Mouse (Mus musculus) C2C12 (cell line): Measurements from ENCODE around the gene Rere. TPM values are rescaled to one million over a fixed set of nuclear protein-coding genes. Genes with fewer than 3 reads are reported as not detected.
"Not testable (repeated sequence)": the region's sequence is repeated elsewhere in the genome, so short reads cannot be mapped to it uniquely, and the experiment has no call there.

ENCODE experiments used
- H3K27me3 ChIP-seq: one replicate; pipeline ENCODE4 v1.6.1; 2011; ENCODE audit not compliant: control insufficient read depth, insufficient read depth, insufficient read length
- H3K36me3 ChIP-seq: one replicate; pipeline ENCODE4 v1.6.1; 2011; ENCODE audit not compliant: control insufficient read depth, insufficient read depth
- H3K4me3 ChIP-seq: one replicate; pipeline ENCODE4 v1.5.1; 2011; ENCODE audit warnings: mild to moderate bottlenecking, control low read depth; ENCODE audit not compliant: poor library complexity, insufficient read depth, severe bottlenecking
- H3K79me2 ChIP-seq: one replicate; pipeline ENCODE4 v1.6.1; 2011; ENCODE audit not compliant: control insufficient read depth, insufficient read depth
- H3K79me3 ChIP-seq: one replicate; pipeline ENCODE4 v1.6.1; 2011; ENCODE audit warnings: low read depth, control low read depth
- H3ac ChIP-seq: one replicate; pipeline ENCODE3; 2011; ENCODE audit warnings: low read depth; ENCODE audit not compliant: control insufficient read depth, insufficient read length
- CEBPB ChIP-seq: IDR thresholded peaks from one replicate; pipeline ENCODE4 v1.6.1; 2011; ENCODE audit warnings: low read depth, mild to moderate bottlenecking, control low read depth, moderate library complexity
- CTCF ChIP-seq: IDR thresholded peaks from one replicate; pipeline ENCODE4 v1.5.1; 2011; ENCODE audit not compliant: control insufficient read depth, insufficient read depth, insufficient read length
- FOSL1 ChIP-seq: IDR thresholded peaks from one replicate; pipeline ENCODE4 v1.8.0; 2011; ENCODE audit warnings: mild to moderate bottlenecking, low read length; ENCODE audit not compliant: poor library complexity, insufficient read depth, severe bottlenecking
- MAX ChIP-seq: IDR thresholded peaks from one replicate; pipeline ENCODE4 v1.6.1; 2011; ENCODE audit warnings: mild to moderate bottlenecking, control low read depth
- MYOD1 ChIP-seq: IDR thresholded peaks from one replicate; pipeline ENCODE4 v1.6.1; 2011; ENCODE audit warnings: low read depth; ENCODE audit not compliant: control insufficient read depth, insufficient read length
- MYOG ChIP-seq: IDR thresholded peaks from one replicate; pipeline ENCODE4 v1.6.1; 2011; ENCODE audit not compliant: control insufficient read depth, insufficient read length; ENCODE audit errors: extremely low read depth
- USF1 ChIP-seq: IDR thresholded peaks from one replicate; pipeline ENCODE4 v1.6.1; 2011; ENCODE audit warnings: low read depth, mild to moderate bottlenecking, control low read depth, moderate library complexity
- polyA plus RNA-seq: library from polyadenylated mRNA; unstranded; fragments of >200 nt; fragmentation: generic; extraction: Trizol; gene quantifications from one replicate; pipeline ENCODE4 v1.2.1, GENCODE M21; 2012; ENCODE audit warnings: missing spikeins

The Rere gene
- polyA plus RNA-seq, 1 experiment, result 27.1 TPM

- Histone ChIP-seq H3K36me3 (peaks cover 19% of the 10 kb centered on the region), H3K27me3 (no peaks in the 10 kb centered on the region), H3ac (no peak overlapping the region), H3K79me3 (peaks cover 5% of the 10 kb centered on the region), H3K4me3 (no peak overlapping the region), H3K79me2 (peaks cover 12% of the 10 kb centered on the region)
- no peak for TF ChIP-seq CEBPB
- TF ChIP-seq MAX, result no peak
Measured at GRCm38 (mm10) chr4:150549989-150550716, 268.7 kb downstream of the Rere start.

- TF ChIP-seq MYOG (no peak), MAX (no peak), MYOD1 (no peak), CEBPB (no peak), CTCF (no peak), FOSL1 (no peak), USF1 (no peak)
- Histone ChIP-seq H3K79me2 (peaks cover 2% of the 10 kb centered on the region), H3K79me3 (peaks cover 7% of the 10 kb centered on the region), H3ac (no peak overlapping the region), H3K4me3 (no peak overlapping the region), H3K27me3 (no peaks in the 10 kb centered on the region), H3K36me3 (peaks cover 13% of the 10 kb centered on the region)
Measured at GRCm38 (mm10) chr4:150551390-150551789, 269.9 kb downstream of the Rere start.

- Histone ChIP-seq H3K36me3 (peaks cover 9% of the 10 kb centered on the region), H3K4me3 (no peak overlapping the region), H3K79me3 (peaks cover 7% of the 10 kb centered on the region), H3K27me3 (no peaks in the 10 kb centered on the region), H3ac (no peak overlapping the region), H3K79me2 (no peaks in the 10 kb centered on the region)
- TF ChIP-seq MAX, result no peak
- TF ChIP-seq USF1, result no peak
- no peak for TF ChIP-seq CTCF
- no peak for TF ChIP-seq MYOG
- no peak for TF ChIP-seq FOSL1
- no peak for TF ChIP-seq CEBPB
- TF ChIP-seq MYOD1, result no peak
Measured at GRCm38 (mm10) chr4:150552751-150553600, 271.5 kb downstream of the Rere start.

- no peak overlapping the region for H3ac ChIP-seq
- H3K27me3 ChIP-seq, result no peaks in the 10 kb centered on the region
- H3K79me3 ChIP-seq, result peaks cover 3% of the 10 kb centered on the region
- no peak overlapping the region for H3K4me3 ChIP-seq
- H3K79me2 ChIP-seq, result no peaks in the 10 kb centered on the region
- TF ChIP-seq CEBPB (no peak), MYOG (no peak), FOSL1 (no peak), MYOD1 (no peak), USF1 (no peak), CTCF (no peak), MAX (no peak)
- peaks cover 6% of the 10 kb centered on the region for H3K36me3 ChIP-seq
Measured at GRCm38 (mm10) chr4:150555783-150556182, 274.3 kb downstream of the Rere start.

- H3K4me3 ChIP-seq, result no peak overlapping the region
- peaks cover 6% of the 10 kb centered on the region for H3K36me3 ChIP-seq
- TF ChIP-seq FOSL1 (no peak), USF1 (no peak), MAX (no peak), CEBPB (no peak), CTCF (no peak), MYOG (no peak), MYOD1 (no peak)
- no peaks in the 10 kb centered on the region for H3K27me3 ChIP-seq
- H3K79me3 ChIP-seq, result peaks cover 3% of the 10 kb centered on the region
- H3K79me2 ChIP-seq, result no peaks in the 10 kb centered on the region
- H3ac ChIP-seq, result no peak overlapping the region
Measured at GRCm38 (mm10) chr4:150556382-150557221, 275.2 kb downstream of the Rere start.

- H3K36me3 ChIP-seq, H3K4me3 ChIP-seq, H3ac ChIP-seq, H3K27me3 ChIP-seq, H3K79me3 ChIP-seq, H3K79me2 ChIP-seq: not testable (repeated sequence)
Measured at GRCm38 (mm10) chr4:150557289-150557688, 275.8 kb downstream of the Rere start.
